Mouse (Mus musculus) 3134 (cell line): ENCODE data around the gene Sycp2l.

Experiments
- DNase-seq: peaks from one replicate; pipeline ENCODE4 v3.0.0-alpha.2; 2011; ENCODE audit warnings: low spot score; ENCODE audit not compliant: insufficient read length; ENCODE audit errors: extremely low read depth

The Sycp2l gene

DNA sequence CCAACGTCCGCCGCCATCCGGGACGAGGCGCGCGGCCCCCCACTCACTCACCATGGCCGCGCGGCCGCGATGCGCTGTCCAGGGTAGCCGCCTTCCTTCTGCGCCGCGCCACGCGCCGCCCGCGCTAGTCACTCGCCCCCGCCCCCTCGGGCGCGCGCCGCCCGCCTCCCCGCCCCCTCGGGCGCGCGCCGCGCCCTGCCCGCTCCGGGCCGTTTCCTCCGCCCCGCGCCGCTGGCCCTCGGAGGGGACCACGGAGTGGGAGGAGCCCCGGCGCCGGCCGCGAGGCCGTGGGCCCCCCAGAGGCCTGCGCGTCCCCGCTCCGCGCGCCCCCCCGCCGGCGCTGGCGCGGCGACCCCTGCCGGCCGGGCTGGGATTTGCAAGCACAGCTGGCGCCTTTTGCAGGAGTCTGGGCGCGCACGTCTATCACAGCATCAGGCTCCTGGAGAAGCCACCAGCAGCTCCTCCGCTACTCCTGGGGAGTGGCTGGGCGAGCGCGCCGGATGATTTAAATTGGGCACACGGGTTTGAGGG is 106.3 kb downstream of the Sycp2l start, which contains the start of gene Elovl2:
TSS of gene Elovl2 (minus strand) at position 102 of the 531 bp plus-strand sequence.
- no peak for DNase-seq
